Mouse (Mus musculus): ENCODE results near the gene Col18a1.

Gene Col18a1

DNA sequence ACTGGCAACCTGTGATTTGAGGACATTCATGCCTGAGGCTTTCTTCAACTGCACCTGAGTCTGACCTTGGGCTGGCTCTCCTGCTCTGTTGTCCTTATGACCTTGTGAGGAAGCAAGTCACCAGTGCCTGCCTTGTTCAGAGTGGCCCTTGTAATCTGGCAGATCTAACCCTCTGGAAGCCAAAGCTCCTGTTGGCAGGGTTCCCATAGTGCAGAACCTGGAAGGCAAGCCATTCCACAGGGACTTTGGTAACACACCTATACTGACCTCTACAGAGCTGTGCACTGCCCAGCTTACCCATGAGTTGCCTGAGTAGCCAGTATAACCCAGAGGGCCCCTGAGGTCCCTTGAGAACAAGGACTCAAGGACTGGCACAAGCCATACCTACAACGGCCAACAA, 48.0 kb downstream of the Col18a1 start:
- H3K4me1 ChIP-seq (replicated peaks; ENCODE audit: low read depth, low read length) = peaks cover 94% of the 10 kb centered on the region
- H3K9me3 ChIP-seq (ENCODE audit: low read length) = no peaks in the 10 kb centered on the region
- peaks cover 46% of the 10 kb centered on the region for H3K36me3 ChIP-seq (ENCODE audit: insufficient read depth, low read length)
- H3K4me3 ChIP-seq (replicated peaks; ENCODE audit: low read length) = no peak overlapping the region
- H3K27me3 ChIP-seq (ENCODE audit: insufficient read depth, low read length) = no peaks in the 10 kb centered on the region
- no peak for TF ChIP-seq NANOG (IDR thresholded peaks at IDR 0.05; ENCODE audit: borderline replicate concordance, low read length)

DNA sequence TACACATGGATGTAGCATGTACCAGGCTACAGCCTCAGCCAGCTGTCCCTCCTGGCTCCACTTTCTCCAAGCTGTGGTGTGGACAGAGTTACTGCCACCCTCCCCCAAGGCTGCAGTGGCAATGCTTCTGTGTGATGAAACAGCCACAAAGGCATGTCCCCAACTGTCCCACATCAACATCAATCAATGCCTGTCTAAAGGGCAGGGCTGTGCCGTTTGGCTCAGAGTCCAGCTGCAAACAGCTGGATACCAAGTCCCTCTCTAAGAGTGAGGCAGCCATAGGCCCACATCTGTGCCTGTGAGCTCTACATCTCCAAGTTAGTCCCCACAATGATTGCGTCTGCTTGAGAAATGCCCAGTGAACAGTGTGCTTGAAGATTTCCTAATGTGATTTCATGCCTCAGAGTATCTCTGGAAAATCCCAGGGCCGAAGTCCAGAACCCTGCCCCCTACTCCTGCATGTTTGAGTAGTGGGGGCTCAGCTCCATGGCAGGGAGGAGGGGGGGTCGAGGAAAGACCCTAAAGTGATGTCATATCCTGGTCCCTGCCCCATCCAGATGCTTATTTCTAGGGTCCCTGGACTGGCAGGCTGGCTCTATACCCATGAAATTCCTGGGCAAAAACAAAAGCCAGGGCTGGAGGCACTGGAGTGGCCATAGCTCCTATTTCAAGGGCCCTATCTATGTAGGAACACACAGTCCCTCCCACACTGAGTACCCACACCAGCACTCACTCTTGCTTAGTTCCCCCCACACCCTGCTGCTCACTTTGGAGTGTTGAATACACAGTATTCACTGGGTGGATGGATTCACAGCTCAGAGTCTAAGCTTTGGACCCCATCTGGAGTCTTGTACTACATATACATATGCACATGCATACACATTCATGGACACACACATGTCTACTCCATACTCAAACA, 49.6 kb downstream of the Col18a1 start:
- TF ChIP-seq CTCF (conservative IDR thresholded peaks at IDR 0.05; ENCODE audit: low read length) (no peak), NANOG (IDR thresholded peaks at IDR 0.05; ENCODE audit: borderline replicate concordance, low read length) (no peak), POU5F1 (IDR thresholded peaks at IDR 0.05; ENCODE audit: borderline replicate concordance, low read length) (no peak)
- H3K36me3 ChIP-seq (ENCODE audit: insufficient read depth, low read length) = peaks cover 61% of the 10 kb centered on the region

DNA sequence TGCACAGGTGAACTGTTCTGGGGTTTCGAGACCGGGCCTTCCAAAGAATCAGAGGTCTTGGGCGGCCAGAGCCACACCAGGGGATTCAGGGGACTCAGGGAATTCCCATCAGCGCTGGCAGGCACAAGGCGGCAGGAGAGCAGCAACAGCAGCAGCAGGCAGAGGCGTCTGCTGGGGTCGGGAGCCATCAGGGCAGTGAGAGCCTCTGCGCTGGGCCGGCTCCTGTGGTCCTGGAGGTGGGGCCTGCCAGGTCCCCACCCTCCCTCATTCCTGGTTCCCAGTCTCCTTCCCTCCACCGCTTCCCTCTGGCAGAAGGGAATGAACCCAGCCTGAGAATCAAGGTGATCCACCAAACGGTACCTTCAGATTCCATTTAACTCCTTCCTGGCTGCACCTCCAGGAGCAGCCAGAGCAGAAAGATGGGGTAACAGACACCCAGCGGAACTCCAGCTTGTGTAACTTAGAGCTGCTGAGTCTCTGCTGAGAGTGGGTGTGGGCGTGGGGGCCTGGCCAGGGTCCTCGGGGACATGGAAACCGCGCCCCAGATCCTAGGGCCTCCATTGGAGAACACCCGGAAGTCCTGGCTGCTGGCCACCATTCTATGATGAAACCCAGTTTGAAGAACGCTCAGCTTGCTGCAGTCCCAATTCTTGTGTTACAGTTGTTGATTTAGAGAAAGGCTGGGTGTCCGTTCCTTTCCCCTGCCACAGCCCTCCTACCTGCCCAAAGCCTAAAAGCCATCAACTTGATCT, 52.7 kb downstream of the Col18a1 start:
- Histone ChIP-seq H3K4me3 (replicated peaks; ENCODE audit: low read length) (peak overlapping the region; percentile 60), H3K9me3 (ENCODE audit: low read length) (no peaks in the 10 kb centered on the region), H3K4me1 (replicated peaks; ENCODE audit: low read depth, low read length) (peaks cover 94% of the 10 kb centered on the region), H3K27me3 (ENCODE audit: insufficient read depth, low read length) (no peaks in the 10 kb centered on the region), H3K36me3 (ENCODE audit: insufficient read depth, low read length) (peaks cover 69% of the 10 kb centered on the region)
- TF ChIP-seq CTCF (conservative IDR thresholded peaks at IDR 0.05; ENCODE audit: low read length) (no peak), NANOG (IDR thresholded peaks at IDR 0.05; ENCODE audit: borderline replicate concordance, low read length) (no peak), POU5F1 (IDR thresholded peaks at IDR 0.05; ENCODE audit: borderline replicate concordance, low read length) (no peak)

More for the DNA sequence above, 49.6 kb downstream of the Col18a1 start:
- H3K4me3 ChIP-seq (replicated peaks; ENCODE audit: low read length) = no peak overlapping the region
- H3K9me3 ChIP-seq (ENCODE audit: low read length) = no peaks in the 10 kb centered on the region
- H3K4me1 ChIP-seq (replicated peaks; ENCODE audit: low read depth, low read length) = peaks cover 94% of the 10 kb centered on the region
- no peaks in the 10 kb centered on the region for H3K27me3 ChIP-seq (ENCODE audit: insufficient read depth, low read length)

DNA sequence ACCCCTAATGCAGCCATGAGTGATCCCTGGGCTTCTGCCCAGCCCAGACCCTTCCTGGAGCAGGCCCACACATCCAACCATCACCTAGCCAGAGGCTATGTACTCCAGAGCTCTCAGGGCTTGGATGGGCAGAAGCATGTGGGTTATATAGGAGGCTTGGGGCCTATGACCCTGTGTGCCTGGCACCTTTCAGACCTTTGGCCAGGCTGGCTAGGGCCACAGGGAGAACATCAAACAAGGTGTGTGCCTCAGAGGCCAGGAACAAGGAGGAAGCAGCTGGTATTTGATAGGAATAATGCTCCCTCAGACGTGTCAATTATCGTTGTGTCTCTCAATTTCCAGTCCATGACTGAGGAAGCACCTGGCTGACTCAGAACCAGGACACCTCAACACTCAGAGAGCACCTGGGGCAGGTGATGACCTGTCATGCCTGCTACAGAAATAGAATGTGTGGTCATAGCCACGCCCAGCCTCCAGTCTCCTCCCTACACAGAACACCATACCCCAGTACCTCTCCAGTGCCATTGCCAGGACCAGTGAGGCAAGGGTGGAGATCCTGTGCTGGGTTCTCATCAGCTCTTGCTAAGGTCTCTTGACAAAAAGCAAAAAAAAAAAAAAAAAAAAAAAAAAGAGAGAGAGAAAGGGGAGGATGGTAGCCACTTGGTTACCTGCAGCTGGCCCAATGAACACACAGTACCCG, 54.6 kb downstream of the Col18a1 start:
- Histone ChIP-seq H3K4me1 (replicated peaks; ENCODE audit: low read depth, low read length) (peaks cover 88% of the 10 kb centered on the region), H3K36me3 (ENCODE audit: insufficient read depth, low read length) (peaks cover 68% of the 10 kb centered on the region), H3K27me3 (ENCODE audit: insufficient read depth, low read length) (no peaks in the 10 kb centered on the region), H3K9me3 (ENCODE audit: low read length) (no peaks in the 10 kb centered on the region), H3K4me3 (replicated peaks; ENCODE audit: low read length) (no peak overlapping the region)
- TF ChIP-seq CTCF (conservative IDR thresholded peaks at IDR 0.05; ENCODE audit: low read length) (no peak), NANOG (IDR thresholded peaks at IDR 0.05; ENCODE audit: borderline replicate concordance, low read length) (no peak), POU5F1 (IDR thresholded peaks at IDR 0.05; ENCODE audit: borderline replicate concordance, low read length) (no peak)

DNA sequence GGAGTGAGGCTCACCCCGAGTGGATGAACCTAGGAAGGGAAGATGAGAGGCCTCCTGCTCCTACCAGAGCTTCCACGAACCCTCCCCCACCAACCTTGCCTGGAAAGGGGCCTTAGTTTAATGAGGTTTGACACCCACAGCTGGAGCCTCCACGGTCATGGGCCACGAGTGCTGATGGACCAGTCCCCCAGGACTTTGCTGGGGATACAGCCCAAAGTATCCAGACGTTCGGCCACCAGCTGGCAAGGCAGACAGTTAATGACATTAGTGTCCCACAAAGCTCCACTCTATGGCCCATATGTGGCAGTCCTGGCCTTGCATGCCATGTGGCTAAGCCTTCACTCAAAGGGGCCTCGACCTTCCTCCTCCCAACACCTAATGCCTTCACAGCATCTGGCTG, 55.5 kb downstream of the Col18a1 start:
- Histone ChIP-seq H3K36me3 (ENCODE audit: insufficient read depth, low read length) (peaks cover 68% of the 10 kb centered on the region), H3K27me3 (ENCODE audit: insufficient read depth, low read length) (no peaks in the 10 kb centered on the region), H3K9me3 (ENCODE audit: low read length) (peaks cover 4% of the 10 kb centered on the region), H3K4me3 (replicated peaks; ENCODE audit: low read length) (no peak overlapping the region), H3K4me1 (replicated peaks; ENCODE audit: low read depth, low read length) (peaks cover 80% of the 10 kb centered on the region)
- TF ChIP-seq NANOG (IDR thresholded peaks at IDR 0.05; ENCODE audit: borderline replicate concordance, low read length) = no peak
- no peak for TF ChIP-seq CTCF (conservative IDR thresholded peaks at IDR 0.05; ENCODE audit: low read length)
- TF ChIP-seq POU5F1 (IDR thresholded peaks at IDR 0.05; ENCODE audit: borderline replicate concordance, low read length) = no peak

DNA sequence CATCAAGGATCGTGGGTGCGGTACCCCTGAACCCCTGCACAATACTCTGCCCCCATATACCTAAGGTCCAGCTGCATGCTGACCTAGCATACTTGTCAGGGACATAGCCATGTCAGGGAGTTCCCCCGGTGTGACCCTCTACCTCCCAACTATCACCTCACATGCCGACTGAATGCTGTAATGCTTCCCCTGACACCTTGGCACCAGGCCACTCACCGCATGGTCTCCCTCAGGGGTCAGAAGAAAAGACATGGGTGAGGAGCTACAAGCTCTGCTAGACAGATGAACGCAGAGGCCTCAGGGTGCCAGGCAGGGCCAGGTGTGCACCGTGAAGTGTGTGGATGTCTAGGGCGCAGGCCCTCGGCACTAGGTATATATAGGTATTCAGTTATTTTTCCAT, 56.3 kb downstream of the Col18a1 start:
- peaks cover 6% of the 10 kb centered on the region for H3K9me3 ChIP-seq (ENCODE audit: low read length)
- TF ChIP-seq NANOG (IDR thresholded peaks at IDR 0.05; ENCODE audit: borderline replicate concordance, low read length) = no peak
- TF ChIP-seq CTCF (conservative IDR thresholded peaks at IDR 0.05; ENCODE audit: low read length) = no peak
- no peak for TF ChIP-seq POU5F1 (IDR thresholded peaks at IDR 0.05; ENCODE audit: borderline replicate concordance, low read length)
- peaks cover 69% of the 10 kb centered on the region for H3K36me3 ChIP-seq (ENCODE audit: insufficient read depth, low read length)
- H3K4me1 ChIP-seq (replicated peaks; ENCODE audit: low read depth, low read length) = peaks cover 79% of the 10 kb centered on the region
- H3K4me3 ChIP-seq (replicated peaks; ENCODE audit: low read length) = no peak overlapping the region
- H3K27me3 ChIP-seq (ENCODE audit: insufficient read depth, low read length) = no peaks in the 10 kb centered on the region

DNA sequence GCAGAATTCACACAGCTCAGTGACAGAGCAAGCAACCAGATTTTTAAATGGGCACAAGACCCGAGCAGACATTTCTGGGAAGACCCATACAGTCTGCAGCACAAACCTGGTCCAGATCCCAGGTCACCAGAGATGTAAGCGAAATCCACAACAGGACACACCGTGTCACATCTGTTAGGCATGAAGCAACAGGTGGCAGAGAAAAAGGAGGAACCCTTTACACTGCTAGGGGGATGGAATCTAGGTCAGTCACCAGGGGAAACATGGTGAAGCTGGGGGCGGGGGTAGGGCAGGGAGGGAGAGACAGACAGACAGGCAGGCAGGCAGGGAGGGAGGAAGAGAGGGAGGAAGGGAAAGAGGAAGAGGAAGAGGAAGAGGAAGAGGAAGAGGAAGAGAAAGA, 58.2 kb downstream of the Col18a1 start:
- TF ChIP-seq POU5F1 (IDR thresholded peaks at IDR 0.05; ENCODE audit: borderline replicate concordance, low read length) (no peak), CTCF (conservative IDR thresholded peaks at IDR 0.05; ENCODE audit: low read length) (no peak), NANOG (IDR thresholded peaks at IDR 0.05; ENCODE audit: borderline replicate concordance, low read length) (no peak)
- H3K4me1 ChIP-seq (replicated peaks; ENCODE audit: low read depth, low read length) = peaks cover 78% of the 10 kb centered on the region
- H3K36me3 ChIP-seq (ENCODE audit: insufficient read depth, low read length) = peaks cover 62% of the 10 kb centered on the region
- no peaks in the 10 kb centered on the region for H3K27me3 ChIP-seq (ENCODE audit: insufficient read depth, low read length)
- no peak overlapping the region for H3K4me3 ChIP-seq (replicated peaks; ENCODE audit: low read length)
- H3K9me3 ChIP-seq (ENCODE audit: low read length) = peaks cover 6% of the 10 kb centered on the region

DNA sequence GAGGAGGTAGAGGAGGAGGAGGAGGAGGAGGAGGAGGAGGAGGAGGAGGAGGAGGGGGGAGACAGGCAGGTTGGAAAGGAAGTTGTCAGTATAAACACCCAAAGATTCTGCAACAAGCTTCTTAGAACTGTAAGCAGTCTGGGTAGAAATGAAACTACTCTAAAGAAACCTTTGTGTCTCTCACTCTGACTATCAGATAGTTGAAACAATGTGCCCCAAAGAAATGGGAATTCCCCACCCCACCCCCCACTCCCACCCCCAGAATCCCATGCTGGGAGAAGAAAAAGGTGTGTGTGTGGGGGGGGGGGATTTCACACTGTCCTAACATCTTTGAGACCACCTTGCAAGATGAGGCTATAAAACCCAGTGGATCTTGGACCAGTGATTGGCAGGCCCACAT, 62.0 kb downstream of the Col18a1 start:
- no peak overlapping the region for H3K4me3 ChIP-seq (replicated peaks; ENCODE audit: low read length)
- H3K9me3 ChIP-seq (ENCODE audit: low read length) = peaks cover 6% of the 10 kb centered on the region
- peaks cover 60% of the 10 kb centered on the region for H3K4me1 ChIP-seq (replicated peaks; ENCODE audit: low read depth, low read length)
- TF ChIP-seq POU5F1 (IDR thresholded peaks at IDR 0.05; ENCODE audit: borderline replicate concordance, low read length) = no peak
- TF ChIP-seq CTCF (conservative IDR thresholded peaks at IDR 0.05; ENCODE audit: low read length) = no peak
- TF ChIP-seq NANOG (IDR thresholded peaks at IDR 0.05; ENCODE audit: borderline replicate concordance, low read length) = no peak
- no peaks in the 10 kb centered on the region for H3K27me3 ChIP-seq (ENCODE audit: insufficient read depth, low read length)
- H3K36me3 ChIP-seq (ENCODE audit: insufficient read depth, low read length) = peaks cover 41% of the 10 kb centered on the region

Measured in E14TG2a.4 (cell line).